Mouse (Mus musculus): Measurements from ENCODE around the gene Gse1. TPM values are rescaled to one million over a fixed set of nuclear protein-coding genes. Genes with fewer than 3 reads are reported as not detected.

The Gse1 gene
- total and polyA plus RNA-seq, 3 experiments = 23.6 to 128 (median 66.9) TPM

- Histone ChIP-seq H3K27me3 (ENCODE audit: control insufficient read depth in 1 of 2, insufficient read depth in 2 of 2, low read length in 2 of 2) (no peaks in the 10 kb centered on the region), H3K79me2 (ENCODE audit: control insufficient read depth, insufficient read depth, low read length, poor library complexity) (no peaks in the 10 kb centered on the region), H3K36me3 (ENCODE audit: control insufficient read depth in 1 of 2, insufficient read depth in 2 of 2, low read length in 2 of 2) (peaks cover 0 to 3% of the 10 kb centered on the region in 2 experiments; a peak in 1 of 4 replicates), H3K4me3 (ENCODE audit: control insufficient read depth in 1 of 2, insufficient read depth in 1 of 2, low read depth in 2 of 2, low read length in 2 of 2) (peak overlapping the region; percentile 54 to 84), H3K9me3 (replicated peaks; ENCODE audit: insufficient read depth, low read length) (no peaks in the 10 kb centered on the region), H3K27ac (ENCODE audit: control insufficient read depth, low read depth, low read length) (no peak overlapping the region), H3K4me1 (ENCODE audit: control insufficient read depth in 1 of 2, insufficient read depth in 2 of 2, low read length in 2 of 2) (peaks cover 2 to 3% of the 10 kb centered on the region in 2 experiments; a peak in 2 of 4 replicates), H3K9ac (ENCODE audit: control insufficient read depth, low read depth, low read length, poor library complexity, severe bottlenecking) (peak overlapping the region; percentile 64)
- TF ChIP-seq ZC3H11A (IDR thresholded peaks at IDR 0.05; ENCODE audit: low read depth, low read length) (peak; percentile 67), RAD21 (IDR thresholded peaks at IDR 0.05; ENCODE audit: low read depth, low read length) (peak; percentile 72), CTCF (IDR thresholded peaks at IDR 0.05 in 2 of 3, conservative IDR thresholded peaks at IDR 0.05 in 1 of 3; ENCODE audit: control insufficient read depth in 1 of 3, insufficient read depth in 1 of 3, low read depth in 2 of 3, low read length in 3 of 3, poor library complexity in 1 of 3, severe bottlenecking in 1 of 3) (peak; percentile 78 to 93 (median 80)), SMC3 (IDR thresholded peaks at IDR 0.05; ENCODE audit: low read depth, low read length) (peak; percentile 77), ZMIZ1 (IDR thresholded peaks at IDR 0.05; ENCODE audit: low read depth, low read length) (no peak), HCFC1 (IDR thresholded peaks at IDR 0.05; ENCODE audit: low read depth, low read length) (no peak), ZNF384 (IDR thresholded peaks at IDR 0.05; ENCODE audit: low read depth, low read length) (no peak), MYC (IDR thresholded peaks at IDR 0.05; ENCODE audit: low read depth, low read length) (peak; percentile 42; the same call in 1 of the 2 replicates), SIN3A (IDR thresholded peaks at IDR 0.05; ENCODE audit: low read length) (peak; percentile 27; the same call in 1 of the 2 replicates), EP300 (IDR thresholded peaks at IDR 0.05; ENCODE audit: low read depth in 1 of 2, low read length in 2 of 2) (no peak)
- peak; percentile 87 for DNase-seq (ENCODE audit: low read depth, low spot score)
Measured at GRCm38 (mm10) chr8:120607885-120608284, 379.6 kb downstream of the Gse1 start.

GRCm38 (mm10) chr8:120610824-120611223, 382.6 kb downstream of the Gse1 start:
- no peaks in the 10 kb centered on the region; a peak in 1 of 4 replicates for H3K27me3 ChIP-seq (ENCODE audit: control insufficient read depth in 1 of 2, insufficient read depth in 2 of 2, low read length in 2 of 2)
- no peak overlapping the region for H3K9ac ChIP-seq (ENCODE audit: control insufficient read depth, low read depth, low read length, poor library complexity, severe bottlenecking)
- no peak overlapping the region for H3K4me3 ChIP-seq (ENCODE audit: control insufficient read depth in 1 of 2, insufficient read depth in 1 of 2, low read depth in 2 of 2, low read length in 2 of 2)
- no peaks in the 10 kb centered on the region for H3K9me3 ChIP-seq (replicated peaks; ENCODE audit: insufficient read depth, low read length)
- peaks cover 2 to 3% of the 10 kb centered on the region in 2 experiments; a peak in 2 of 4 replicates for H3K4me1 ChIP-seq (ENCODE audit: control insufficient read depth in 1 of 2, insufficient read depth in 2 of 2, low read length in 2 of 2)
- TF ChIP-seq POLR2AphosphoS2 (IDR thresholded peaks at IDR 0.05; ENCODE audit: low read length) (no peak), RCOR1 (IDR thresholded peaks at IDR 0.05; ENCODE audit: low read depth, low read length) (no peak), ELF1 (IDR thresholded peaks at IDR 0.05; ENCODE audit: low read depth, low read length) (no peak), TCF12 (IDR thresholded peaks at IDR 0.05; ENCODE audit: low read depth, low read length) (no peak), HCFC1 (IDR thresholded peaks at IDR 0.05; ENCODE audit: low read depth, low read length) (no peak), CHD1 (IDR thresholded peaks at IDR 0.05; ENCODE audit: low read depth, low read length) (no peak), ZNF384 (IDR thresholded peaks at IDR 0.05; ENCODE audit: low read depth, low read length) (no peak), GABPA (IDR thresholded peaks at IDR 0.05; ENCODE audit: low read depth, low read length) (no peak), EP300 (IDR thresholded peaks at IDR 0.05; ENCODE audit: low read depth in 1 of 2, low read length in 2 of 2) (no peak), MAZ (IDR thresholded peaks at IDR 0.05; ENCODE audit: low read depth, low read length) (no peak), MAX (IDR thresholded peaks at IDR 0.05; ENCODE audit: low read length) (no peak), TBP (IDR thresholded peaks at IDR 0.05; ENCODE audit: low read depth, low read length) (no peak), JUND (IDR thresholded peaks at IDR 0.05; ENCODE audit: low read depth, low read length) (no peak), ZMIZ1 (IDR thresholded peaks at IDR 0.05; ENCODE audit: low read depth, low read length) (no peak), MYB (IDR thresholded peaks at IDR 0.05; ENCODE audit: low read depth, low read length) (no peak), MXI1 (IDR thresholded peaks at IDR 0.05; ENCODE audit: low read depth, low read length) (no peak)
- H3K27ac ChIP-seq (ENCODE audit: control insufficient read depth, low read depth, low read length) = no peak overlapping the region
- no peak for DNase-seq (ENCODE audit: low read depth, low spot score)
- no peaks in the 10 kb centered on the region for H3K79me2 ChIP-seq (ENCODE audit: control insufficient read depth, insufficient read depth, low read length, poor library complexity)
- peaks cover 0 to 3% of the 10 kb centered on the region in 2 experiments; a peak in 1 of 4 replicates for H3K36me3 ChIP-seq (ENCODE audit: control insufficient read depth in 1 of 2, insufficient read depth in 2 of 2, low read length in 2 of 2)

All from MEL (cell line).